Mouse (Mus musculus) lung, postnatal 0 days (tissue): Measurements from ENCODE around the gene Olfr608.

ENCODE experiments used
- CTCF ChIP-seq: IDR thresholded peaks from 2 replicates; pipeline ENCODE4 v1.5.1; 2016; ENCODE audit warnings: antibody characterized with exemption, mild to moderate bottlenecking
- EP300 ChIP-seq: IDR thresholded peaks from 2 replicates; pipeline ENCODE4 v1.6.1; 2016; ENCODE audit warnings: antibody characterized with exemption, mild to moderate bottlenecking, control low read depth

DNA sequence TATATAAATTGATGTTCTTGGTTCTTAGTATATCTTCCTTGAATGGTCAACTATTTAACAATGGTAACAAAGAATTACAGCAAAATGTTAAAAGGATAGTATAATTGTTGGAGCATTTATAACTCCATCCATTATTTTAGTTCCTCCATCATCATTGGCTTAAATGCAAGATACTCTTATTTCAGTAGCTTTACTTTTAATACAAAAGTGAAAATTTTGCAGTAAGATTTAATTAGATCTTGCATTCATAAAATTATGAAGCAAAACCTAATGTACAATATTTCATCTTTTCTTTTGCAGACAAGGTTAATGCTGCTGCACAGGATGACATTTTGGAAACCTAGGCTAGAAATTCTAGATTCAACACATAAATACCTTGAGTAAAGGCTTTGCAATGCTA, at the start of gene Olfr608:
- TF ChIP-seq EP300 (no peak), CTCF (no peak)
